Mouse (Mus musculus): ENCODE results near the gene Adam17.
"Not testable (repeated sequence)": the region's sequence is repeated elsewhere in the genome, so short reads cannot be mapped to it uniquely, and the experiment has no call there.

The Adam17 gene

GRCm38 (mm10) chr12:21373100-21373819 lies at the start of gene Adam17:
Gene Adam17, minus strand, starts transcription at chr12:21373632.
- peak; percentile 92 for DNase-seq (ENCODE audit: low read depth)

DNA sequence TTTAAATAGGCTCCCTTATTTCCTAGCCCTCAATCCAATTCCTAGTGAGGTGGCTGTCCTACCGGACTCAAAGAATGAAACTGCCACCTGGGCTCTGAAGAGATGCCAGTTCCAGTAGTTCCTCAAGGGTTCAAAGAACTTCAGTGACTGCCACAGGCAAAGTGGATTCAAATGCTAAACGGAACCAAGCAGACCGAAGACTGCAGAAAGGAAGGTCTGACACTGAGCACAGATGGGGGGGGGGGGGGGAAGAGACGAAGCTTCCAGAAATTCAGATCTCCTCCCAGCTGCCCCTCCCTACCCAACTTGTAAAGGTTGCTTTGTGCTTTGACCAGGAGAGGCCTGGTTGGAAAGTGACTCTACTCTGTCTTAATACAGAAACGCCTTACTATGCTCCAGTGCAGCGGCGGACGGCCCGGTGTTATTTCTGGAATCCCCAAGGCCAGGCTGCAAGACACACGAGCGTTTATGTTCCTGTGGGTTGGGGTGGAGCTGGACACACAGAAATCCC lies 45.2 kb upstream of the Adam17 start:
- DNase-seq (ENCODE audit: low read depth): no peak

GRCm38 (mm10) chr12:21418083-21418482 lies 44.7 kb upstream of the Adam17 start:
- DNase-seq (ENCODE audit: low read depth): no peak

- DNase-seq (ENCODE audit: low read depth): peak; percentile 93
Observed at GRCm38 (mm10) chr12:21417100-21418070, 44.0 kb upstream of the Adam17 start, which contains the start of gene Ywhaq. Gene Ywhaq, minus strand, starts transcription at chr12:21417637.

GRCm38 (mm10) chr12:21416506-21416905 lies 43.1 kb upstream of the Adam17 start:
- no peak for DNase-seq (ENCODE audit: low read depth)

DNA sequence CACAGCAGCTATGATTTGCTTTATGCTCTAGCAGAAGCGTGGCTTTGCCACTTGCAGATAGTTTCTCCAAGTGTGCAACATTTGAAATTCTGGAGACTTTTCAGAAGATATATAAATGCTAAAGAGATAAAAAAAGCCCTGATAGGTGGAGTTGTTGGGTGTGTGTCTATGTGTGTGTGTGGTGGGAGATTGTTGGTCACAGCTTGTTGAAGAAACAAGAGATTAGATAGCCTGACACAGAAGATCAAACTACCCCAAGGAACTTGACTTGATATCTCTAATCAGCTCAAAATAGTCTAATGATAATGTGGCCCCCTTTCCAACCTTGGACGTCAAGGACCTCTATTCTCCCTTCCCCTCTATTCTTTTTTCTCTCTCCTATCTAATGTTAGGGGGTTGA lies 37.2 kb upstream of the Adam17 start:
- DNase-seq (ENCODE audit: low read depth): peak; percentile 21

GRCm38 (mm10) chr12:21409651-21410050 lies 36.2 kb upstream of the Adam17 start:
- no peak for DNase-seq (ENCODE audit: low read depth)

GRCm38 (mm10) chr12:21408789-21409367 lies 35.4 kb upstream of the Adam17 start:
- DNase-seq (ENCODE audit: low read depth): no peak

DNA sequence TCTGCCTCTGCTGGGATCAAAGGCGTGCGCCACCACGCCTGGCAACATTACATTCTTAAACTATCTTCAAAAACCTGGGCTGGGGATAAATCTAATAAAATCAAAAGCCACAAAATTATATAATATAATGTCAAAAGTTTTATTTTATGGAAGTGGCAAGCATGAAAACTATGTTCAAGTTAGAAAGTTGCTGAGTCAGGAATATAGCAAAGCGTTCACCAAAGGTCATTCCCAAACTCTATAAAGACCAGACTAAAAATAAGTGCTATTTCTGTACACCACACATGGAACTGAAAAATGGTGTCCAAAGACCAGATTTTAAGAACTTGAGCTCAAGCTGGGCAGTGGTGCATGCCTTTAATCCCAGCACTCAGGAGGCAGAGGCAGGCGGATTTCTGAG lies 29.3 kb upstream of the Adam17 start:
- DNase-seq (ENCODE audit: low read depth): no peak

- no peak for DNase-seq (ENCODE audit: low read depth)
Observed at GRCm38 (mm10) chr12:21386201-21386600, 12.8 kb upstream of the Adam17 start.

DNA sequence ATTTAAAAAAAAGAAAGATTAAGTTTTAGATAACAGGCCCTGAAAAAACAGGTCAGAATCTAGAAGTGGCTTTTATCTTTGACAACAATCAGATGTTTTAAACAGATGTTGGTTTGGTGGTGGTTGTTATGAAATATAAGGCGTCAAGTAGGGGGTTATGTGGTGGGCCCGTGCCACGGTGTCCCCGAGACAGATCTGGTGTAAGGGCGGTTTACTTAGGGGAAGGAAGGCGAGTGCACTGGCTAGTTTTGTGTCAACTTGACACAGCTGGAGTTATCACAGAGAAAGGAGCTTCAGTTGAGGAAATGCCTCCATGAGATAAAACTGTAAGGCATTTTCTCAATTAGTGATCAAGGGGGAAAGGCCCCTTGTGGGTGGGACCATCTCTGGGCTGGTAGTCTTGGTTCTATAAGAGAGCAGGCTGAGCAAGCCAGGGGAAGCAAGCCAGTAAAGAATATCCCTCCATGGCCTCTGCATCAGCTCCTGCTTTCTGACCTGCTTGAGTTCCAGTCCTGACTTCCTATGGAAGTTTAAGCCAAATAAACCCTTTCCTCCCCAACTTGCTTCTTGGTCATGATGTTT lies 5.4 kb upstream of the Adam17 start:
- DNase-seq (ENCODE audit: low read depth): not testable (repeated sequence)

DNA sequence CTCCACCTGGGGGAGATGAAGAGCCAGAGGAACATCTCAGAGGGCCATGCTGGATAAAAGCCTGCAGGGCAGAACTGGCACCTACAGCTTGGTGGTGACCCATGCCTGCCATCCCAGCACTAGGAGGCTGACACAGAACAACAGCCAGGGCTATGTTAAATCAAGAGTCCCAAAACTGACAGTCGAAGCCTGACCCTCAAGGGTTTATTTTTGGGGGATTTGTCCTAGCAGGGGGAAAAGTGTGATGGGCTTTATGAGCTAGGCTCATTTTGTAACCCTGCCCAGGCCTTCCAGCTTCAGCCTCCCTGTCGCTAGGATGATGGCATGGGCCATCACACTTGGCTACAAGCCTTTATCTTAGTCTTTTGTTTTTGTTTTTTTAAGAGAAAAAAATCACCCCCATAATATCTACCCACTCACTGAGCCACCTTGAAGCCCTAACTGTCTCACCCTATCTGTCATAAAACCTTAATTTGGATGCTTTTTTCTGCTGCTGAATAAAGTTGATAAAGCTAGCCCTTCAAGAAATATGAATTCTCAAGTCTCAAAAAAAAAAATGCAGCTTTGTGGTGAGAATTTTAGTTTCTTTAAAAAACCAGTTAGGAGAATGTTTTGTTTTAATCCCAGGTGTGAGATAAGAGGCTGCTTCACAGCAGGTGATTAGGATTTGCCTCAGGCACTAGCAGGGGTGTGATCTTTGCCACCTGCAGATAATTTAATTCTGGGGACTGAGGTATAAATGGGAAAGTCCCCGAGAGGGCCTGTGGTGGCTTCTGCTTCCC lies 2.1 kb upstream of the Adam17 start:
- no peak for DNase-seq (ENCODE audit: low read depth)

DNA sequence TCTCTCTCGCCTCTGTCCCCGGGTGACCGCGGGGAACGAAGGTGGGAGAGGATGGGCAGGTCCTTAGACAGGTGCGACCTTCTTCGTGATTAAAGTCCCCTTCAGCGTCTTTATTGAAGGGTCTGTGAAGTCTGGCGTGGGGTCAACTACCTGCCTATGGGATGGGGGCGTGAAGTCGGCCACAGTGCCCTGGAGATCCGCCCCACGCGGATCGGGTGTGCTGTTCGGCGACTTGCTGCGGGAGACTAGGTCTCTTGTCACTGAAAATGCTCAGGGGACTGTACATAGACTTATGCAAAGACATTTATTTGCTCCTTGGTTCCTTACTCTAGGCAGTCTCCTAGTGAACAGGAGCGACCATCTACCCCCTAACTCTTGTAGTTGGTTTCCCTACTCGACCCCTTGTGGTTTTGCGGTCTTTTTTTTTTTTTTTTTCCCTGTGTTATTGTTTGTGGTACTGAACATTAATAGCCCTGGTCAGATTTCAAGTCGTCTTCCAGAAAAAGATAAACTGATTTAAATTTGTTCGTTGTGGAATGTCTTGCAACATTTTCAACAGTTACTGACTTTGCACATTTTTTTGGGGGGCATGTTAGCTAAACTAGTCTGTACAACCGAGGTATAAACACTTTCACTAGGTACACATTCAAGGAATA lies 516 bp upstream of the Adam17 start:
- DNase-seq (ENCODE audit: low read depth): no peak

DNA sequence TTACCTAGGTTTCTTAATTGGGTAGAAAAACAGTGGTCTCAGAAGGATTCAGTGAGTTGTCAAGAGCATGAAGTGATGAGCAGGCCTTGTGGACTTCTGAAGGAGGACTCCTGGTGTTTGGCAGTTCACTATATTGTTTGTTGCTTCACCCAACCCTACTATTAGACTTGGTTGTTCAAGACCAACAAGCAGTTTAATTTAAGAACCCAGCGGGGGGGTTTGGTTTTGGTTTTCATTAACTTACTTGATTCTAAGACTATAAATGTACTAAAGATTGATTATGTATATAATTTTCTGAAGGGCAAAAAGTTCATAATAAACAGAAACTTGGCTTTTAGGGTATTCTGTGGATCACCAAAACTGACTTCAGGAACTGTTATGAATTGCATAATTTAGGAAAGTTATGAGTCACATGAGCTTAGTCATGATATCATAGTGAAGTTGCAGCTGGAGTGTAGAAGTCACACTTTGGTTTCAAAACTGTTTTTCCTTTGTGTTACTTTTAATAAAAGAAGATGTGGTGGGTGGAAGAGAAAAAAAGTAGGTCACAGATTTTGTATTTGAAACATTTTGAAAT lies 3.3 kb downstream of the Adam17 start:
- DNase-seq (ENCODE audit: low read depth): no peak

DNA sequence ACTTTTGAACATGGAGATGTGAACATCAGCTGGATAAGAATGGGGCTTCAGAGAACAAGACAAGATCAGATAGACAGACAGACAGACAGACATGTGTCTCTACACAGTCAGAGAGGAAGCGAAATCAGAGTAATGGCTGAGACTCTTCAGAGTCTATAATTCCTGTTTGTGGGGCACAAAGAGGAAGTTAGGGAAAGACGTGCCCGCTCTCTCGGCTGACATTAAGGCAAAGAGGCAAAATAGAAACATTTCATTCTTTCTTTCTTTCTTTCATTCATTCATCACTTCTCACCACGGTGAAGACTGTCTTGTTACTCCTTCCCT lies 4.4 kb downstream of the Adam17 start:
- no peak for DNase-seq (ENCODE audit: low read depth)

- no peak for DNase-seq (ENCODE audit: low read depth)
Observed at GRCm38 (mm10) chr12:21368376-21369086, 4.9 kb downstream of the Adam17 start.

GRCm38 (mm10) chr12:21364624-21365435 lies 8.6 kb downstream of the Adam17 start:
- DNase-seq (ENCODE audit: low read depth): no peak

DNA sequence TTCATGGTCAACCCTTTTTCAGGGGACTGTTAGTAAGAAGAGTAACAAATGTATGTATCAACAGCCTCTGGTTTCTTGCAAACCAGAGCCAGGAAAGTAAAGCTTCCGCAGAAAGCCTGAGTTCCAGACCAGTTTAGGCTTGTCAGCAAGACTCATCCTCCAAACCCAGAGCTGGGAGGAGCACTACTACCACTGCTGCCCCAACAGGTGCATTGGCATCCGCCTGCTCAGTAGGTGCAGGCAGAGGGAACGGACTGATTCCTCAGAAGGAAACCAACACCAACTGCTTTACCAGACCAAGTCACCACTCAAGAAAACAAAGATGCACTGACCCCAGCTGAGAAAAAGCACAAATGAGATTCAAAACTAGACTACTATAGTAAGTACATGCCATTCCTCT lies 10.2 kb downstream of the Adam17 start:
- DNase-seq (ENCODE audit: low read depth): no peak

GRCm38 (mm10) chr12:21362686-21363085 lies 10.7 kb downstream of the Adam17 start:
- no peak for DNase-seq (ENCODE audit: low read depth)

Data from c-Kit-positive CD71-positive TER-119-negative erythroid progenitor cells, embryonic 14.5 days (primary cell).